Mouse (Mus musculus): ENCODE results near the gene Moxd1.
"Not testable (repeated sequence)": the region's sequence is repeated elsewhere in the genome, so short reads cannot be mapped to it uniquely, and the experiment has no call there.

Gene Moxd1

GRCm38 (mm10) chr10:24271077-24271637 is 47.8 kb downstream of the Moxd1 start:
- DNase-seq (ENCODE audit: low read depth, low spot score): no peak

GRCm38 (mm10) chr10:24276211-24276610 is 52.9 kb downstream of the Moxd1 start:
- DNase-seq (ENCODE audit: low read depth, low spot score): no peak

- DNase-seq (ENCODE audit: low read depth, low spot score): no peak
Observed at GRCm38 (mm10) chr10:24282650-24283049, 59.3 kb downstream of the Moxd1 start.

GRCm38 (mm10) chr10:24291611-24292010 is 68.3 kb downstream of the Moxd1 start:
- DNase-seq (ENCODE audit: low read depth, low spot score): no peak

DNA sequence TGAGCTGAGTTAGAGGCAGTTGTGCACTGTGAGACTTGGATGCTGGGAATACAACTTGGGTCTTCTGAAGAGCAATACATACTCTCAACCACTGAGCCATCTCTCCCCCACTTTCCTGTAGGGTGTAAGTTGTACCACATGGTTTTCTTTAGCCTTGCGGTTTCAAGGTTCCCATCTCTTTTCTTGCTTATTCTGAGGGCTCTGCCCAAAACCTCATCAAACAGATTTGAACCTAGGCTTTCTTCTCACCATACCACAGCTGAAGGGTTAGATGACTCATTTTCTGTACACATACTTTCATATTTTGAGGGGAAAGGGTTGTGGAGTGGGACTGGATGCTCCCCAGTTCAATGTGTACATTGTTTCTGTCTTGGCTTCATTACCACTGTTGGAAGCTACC is 69.4 kb downstream of the Moxd1 start:
- no peak for DNase-seq (ENCODE audit: low read depth, low spot score)

- no peak for DNase-seq (ENCODE audit: low read depth, low spot score)
Observed at GRCm38 (mm10) chr10:24296608-24297007, 73.3 kb downstream of the Moxd1 start.

DNA sequence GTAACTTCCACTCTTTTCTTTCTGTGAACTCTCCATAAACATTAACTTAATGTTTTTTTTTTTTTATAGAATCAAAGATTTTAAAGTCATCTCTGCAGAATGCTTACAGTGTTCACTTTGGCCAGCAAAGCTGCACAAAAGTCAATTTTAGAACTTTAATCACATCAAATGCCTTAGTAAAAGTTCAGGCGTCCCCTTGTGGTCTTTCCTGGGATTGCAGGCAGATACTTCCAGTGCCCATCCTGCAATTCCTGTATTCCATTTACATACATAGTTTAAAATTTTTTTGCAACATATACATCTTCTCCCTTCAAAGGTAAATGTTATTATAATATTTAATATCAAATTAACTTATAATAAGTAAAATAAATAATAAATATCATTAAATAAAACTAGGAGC is 74.5 kb downstream of the Moxd1 start:
- DNase-seq (ENCODE audit: low read depth, low spot score): peak; percentile 65

GRCm38 (mm10) chr10:24298260-24299244 is 75.2 kb downstream of the Moxd1 start:
- DNase-seq (ENCODE audit: low read depth, low spot score): peak; percentile 82

DNA sequence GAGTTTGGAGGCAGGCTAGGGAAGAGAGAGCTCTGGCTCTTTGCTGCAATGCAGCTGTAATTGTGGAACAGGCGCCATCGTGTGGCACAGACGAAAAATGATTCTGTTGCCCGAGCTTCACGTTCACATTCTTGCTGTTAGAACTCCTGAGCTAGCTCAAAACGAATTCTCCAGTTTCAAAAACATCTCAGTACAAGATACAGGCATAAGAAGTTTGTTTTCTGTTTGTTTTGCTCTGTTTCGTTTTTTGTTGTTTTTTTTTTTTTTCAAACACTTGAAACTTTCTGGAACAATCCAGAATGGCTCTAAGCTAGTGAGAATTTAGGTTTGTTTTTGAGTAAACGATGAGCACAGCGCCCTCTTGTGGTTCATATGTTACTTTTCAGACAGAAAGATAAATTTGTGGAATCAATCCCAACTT is 88.9 kb downstream of the Moxd1 start:
- DNase-seq (ENCODE audit: low read depth, low spot score): peak; percentile 89

- peak; percentile 7 for DNase-seq (ENCODE audit: low read depth, low spot score)
Observed at GRCm38 (mm10) chr10:24317126-24317836, 94.0 kb downstream of the Moxd1 start.

DNA sequence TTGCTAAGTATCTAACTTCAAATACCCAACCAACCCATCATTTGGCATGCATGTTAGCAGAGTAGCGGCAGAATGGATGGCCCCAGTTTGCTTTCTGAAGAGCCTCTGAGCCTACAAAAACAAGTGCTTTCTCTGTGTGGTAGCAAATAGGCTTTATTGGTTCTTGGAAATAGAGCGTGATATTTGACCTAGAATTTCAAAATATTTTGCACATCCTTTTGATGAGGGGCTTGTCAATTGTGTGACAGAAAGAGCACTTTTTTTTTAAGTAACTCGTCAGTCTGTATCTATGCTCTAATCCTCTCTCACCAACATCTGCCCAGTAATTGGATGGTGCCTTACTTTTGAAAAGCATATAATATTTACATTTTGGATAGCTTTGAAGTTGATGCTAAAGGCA is 97.0 kb downstream of the Moxd1 start:
- no peak for DNase-seq (ENCODE audit: low read depth, low spot score)

GRCm38 (mm10) chr10:24323066-24323465 is 99.7 kb downstream of the Moxd1 start:
- DNase-seq (ENCODE audit: low read depth, low spot score): no peak

DNA sequence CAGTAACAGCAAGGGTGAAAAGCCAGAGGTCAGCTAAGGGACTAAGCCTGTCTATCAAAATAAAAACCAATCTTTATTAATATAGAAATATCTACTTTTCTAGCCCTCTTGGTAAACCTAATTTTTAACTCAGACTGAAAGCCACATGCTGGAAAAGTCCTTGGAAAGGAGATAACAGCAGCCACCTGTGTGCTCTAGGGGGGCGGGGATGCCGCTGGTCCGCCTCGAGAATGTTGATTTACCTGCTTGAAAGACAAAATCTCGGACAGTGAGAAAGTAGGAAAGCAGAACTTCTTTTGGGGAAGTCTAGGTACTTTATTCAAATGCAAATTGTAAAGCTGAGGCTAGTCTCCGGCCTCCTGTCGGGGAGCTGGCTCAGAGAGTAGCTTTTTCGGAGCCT is 103.9 kb downstream of the Moxd1 start:
- DNase-seq (ENCODE audit: low read depth, low spot score): not testable (repeated sequence)

- peak; percentile 50 for DNase-seq (ENCODE audit: low read depth, low spot score)
Observed at GRCm38 (mm10) chr10:24332799-24333198, 109.5 kb downstream of the Moxd1 start.

DNA sequence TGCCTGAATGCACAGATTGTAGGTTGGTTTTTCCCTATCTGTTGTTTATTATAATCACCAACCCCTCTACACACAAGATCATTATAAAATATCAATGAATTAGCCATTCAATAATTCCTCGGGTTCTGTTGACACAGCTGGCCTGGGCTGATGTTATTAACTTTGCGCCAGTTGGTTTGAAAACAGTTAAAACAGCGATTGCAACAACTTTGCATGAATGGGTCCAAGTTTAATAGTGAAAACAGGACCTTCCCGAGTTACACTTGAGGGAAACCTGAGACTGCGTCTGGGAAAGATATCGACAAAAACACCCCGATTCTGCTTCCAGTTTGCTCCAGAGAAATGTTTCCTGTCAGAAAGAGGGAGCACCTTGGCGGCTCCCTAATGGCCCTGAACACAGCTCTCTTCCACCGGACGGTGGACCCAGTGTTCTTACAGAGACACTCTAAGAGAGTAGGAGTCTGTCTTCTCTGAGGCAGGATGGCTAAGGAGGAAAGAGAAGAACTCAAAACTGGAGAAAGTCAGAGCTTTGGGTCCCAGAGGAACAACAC is 116.4 kb downstream of the Moxd1 start:
- no peak for DNase-seq (ENCODE audit: low read depth, low spot score)

DNA sequence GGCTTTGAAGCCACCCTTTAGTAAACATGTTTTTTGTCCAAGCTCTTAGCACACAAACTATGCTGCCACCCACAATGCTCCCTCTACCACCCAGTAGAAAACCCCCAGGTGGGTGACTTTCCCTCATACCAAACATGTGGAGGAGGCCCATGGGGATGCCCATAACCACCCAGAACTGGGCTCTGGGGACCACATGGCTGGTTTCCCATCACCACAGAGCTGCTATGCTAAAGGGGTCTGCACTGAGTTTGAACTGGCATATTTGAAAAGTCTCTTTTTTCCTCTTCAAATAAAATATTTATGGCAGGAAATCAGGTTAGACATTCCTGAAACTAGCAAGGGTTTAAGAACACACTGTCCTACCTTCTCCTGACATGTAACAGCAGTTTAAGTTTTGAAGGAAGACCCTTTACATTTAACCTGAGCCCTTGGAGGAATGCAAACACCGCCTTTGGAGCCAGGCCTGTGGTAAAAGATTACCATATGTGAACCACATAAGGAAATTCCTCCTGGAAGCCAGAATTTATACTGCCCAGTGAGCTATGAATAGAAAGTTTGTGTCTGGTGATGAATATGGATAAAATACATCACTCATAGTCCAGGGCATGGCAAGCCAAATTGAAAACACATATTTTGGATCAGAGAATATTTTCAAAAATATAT is 117.4 kb downstream of the Moxd1 start:
- DNase-seq (ENCODE audit: low read depth, low spot score): no peak

GRCm38 (mm10) chr10:24341214-24341589 is 117.9 kb downstream of the Moxd1 start:
- no peak for DNase-seq (ENCODE audit: low read depth, low spot score)

DNA sequence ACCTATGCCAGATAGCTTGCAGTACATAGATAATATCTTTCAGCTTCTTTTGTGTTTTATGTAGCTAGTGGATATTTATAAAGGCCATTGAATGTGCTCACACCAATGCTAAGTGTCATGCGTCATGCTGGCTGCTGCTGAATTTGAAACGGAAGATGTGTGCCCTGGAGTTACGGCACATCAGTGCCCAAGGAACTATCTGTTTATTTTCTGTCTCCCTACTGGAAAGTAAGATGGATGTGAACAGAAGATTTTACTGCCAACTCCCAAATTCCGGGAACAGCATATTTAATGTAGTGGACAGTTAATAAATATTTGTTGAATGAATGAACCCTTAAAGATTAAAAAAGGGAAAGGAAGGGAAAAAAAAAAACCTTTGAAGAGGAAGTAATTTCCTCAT is 119.8 kb downstream of the Moxd1 start:
- DNase-seq (ENCODE audit: low read depth, low spot score): no peak

Measured in ZHBTc4 (cell line).